Mouse (Mus musculus) forebrain, embryonic 12.5 days (tissue): ENCODE data around the gene Ascc1. TPM values are rescaled to one million over a fixed set of nuclear protein-coding genes. Genes with fewer than 3 reads are reported as not detected.

Experiments
- ATAC-seq: fragments of 200-750 bp; cut with Nextera tagmentation; 2 replicates; pipeline ENCODE4 v1.8.0; 2017; ENCODE audit warnings: moderate TSS enrichment; ENCODE audit not compliant: low FRiP score
- H3K27ac ChIP-seq: fragments of 300-500 bp; sonication (generic); 2 replicates; pipeline ENCODE4 v1.5.1; 2016; ENCODE audit warnings: mild to moderate bottlenecking
- H3K27me3 ChIP-seq: fragments of 300-500 bp; sonication (generic); 2 replicates; pipeline ENCODE4 v1.6.1; 2016; ENCODE audit warnings: mild to moderate bottlenecking
- H3K36me3 ChIP-seq: fragments of 300-500 bp; sonication (generic); replicated peaks from 2 replicates; pipeline ENCODE4 v1.6.1; 2016; ENCODE audit warnings: mild to moderate bottlenecking
- H3K4me1 ChIP-seq: fragments of 300-500 bp; sonication (generic); 2 replicates; pipeline ENCODE4 v1.6.1; 2016
- H3K4me2 ChIP-seq: fragments of 300-500 bp; sonication (generic); 2 replicates; pipeline ENCODE4 v1.6.1; 2016; ENCODE audit warnings: mild to moderate bottlenecking, moderate library complexity
- H3K4me3 ChIP-seq: fragments of 300-500 bp; sonication (generic); replicated peaks from 2 replicates; pipeline ENCODE4 v1.5.1; 2016; ENCODE audit warnings: mild to moderate bottlenecking
- H3K9ac ChIP-seq: fragments of 300-500 bp; sonication (generic); 2 replicates; pipeline ENCODE4 v1.6.1; 2016; ENCODE audit warnings: mild to moderate bottlenecking
- H3K9me3 ChIP-seq: fragments of 300-500 bp; sonication (generic); 2 replicates; pipeline ENCODE4 v1.6.1; 2016
- WGBS: fragments of 180-500 bp; shearing (Covaris S2); methylation state at CpG from one replicate; pipeline ENCODE4 v1.1.7; 2016; 5-methylcytosine and 5-hydroxymethylcytosine counted together
- polyA plus RNA-seq: library from polyadenylated mRNA; unstranded; fragments of >200 nt; fragmentation: Nextera tagmentation; extraction: Ambion mirVana; gene quantifications from 2 replicates; pipeline ENCODE4 v1.2.1, GENCODE M21; 2016

Gene Ascc1
- polyA plus RNA-seq, 1 experiment from 2014 or later, result 38.6 TPM

GRCm38 (mm10) chr10:60066524-60066923 lies 63.9 kb downstream of the Ascc1 start:
- Histone ChIP-seq H3K4me2 (no peak overlapping the region), H3K36me3 (peaks cover 4% of the 10 kb centered on the region; the same call in 1 of the 2 replicates), H3K27me3 (no peaks in the 10 kb centered on the region), H3K4me1 (no peaks in the 10 kb centered on the region), H3K27ac (no peak overlapping the region), H3K4me3 (no peak overlapping the region), H3K9ac (no peak overlapping the region), H3K9me3 (no peaks in the 10 kb centered on the region)
- no peak for ATAC-seq
- WGBS, result 73% methylated on average over 3 of the region's 3 CpGs

- H3K4me3 ChIP-seq, result no peak overlapping the region
- no peaks in the 10 kb centered on the region for H3K4me1 ChIP-seq
- no peaks in the 10 kb centered on the region for H3K36me3 ChIP-seq
- no peak overlapping the region for H3K27ac ChIP-seq
- H3K27me3 ChIP-seq, result no peaks in the 10 kb centered on the region
- no peak for ATAC-seq
- no peak overlapping the region for H3K9ac ChIP-seq
- H3K9me3 ChIP-seq, result no peaks in the 10 kb centered on the region
- H3K4me2 ChIP-seq, result no peak overlapping the region
- WGBS, result 92% methylated on average over 1 of the region's 1 CpGs
Observed at GRCm38 (mm10) chr10:60075159-60075558, 72.6 kb downstream of the Ascc1 start.

- ATAC-seq, result no peak
- WGBS, result 92% methylated on average over 7 of the region's 7 CpGs
- Histone ChIP-seq H3K9me3 (no peaks in the 10 kb centered on the region), H3K27me3 (no peaks in the 10 kb centered on the region), H3K27ac (no peak overlapping the region), H3K4me1 (0 out of 2 replicates have a peak, but pooled peaks cover 6% of the 10 kb centered on the region), H3K4me3 (no peak overlapping the region), H3K36me3 (no peaks in the 10 kb centered on the region), H3K4me2 (no peak overlapping the region), H3K9ac (no peak overlapping the region)
Observed at GRCm38 (mm10) chr10:60077226-60077625, 74.6 kb downstream of the Ascc1 start.

- H3K9ac ChIP-seq, result no peak overlapping the region
- WGBS, result 82% methylated on average over 18 of the region's 18 CpGs
- H3K4me1 ChIP-seq, result 0 out of 2 replicates have a peak, but pooled peaks cover 6% of the 10 kb centered on the region
- ATAC-seq, result no peak
- H3K36me3 ChIP-seq, result no peaks in the 10 kb centered on the region
- no peak overlapping the region for H3K27ac ChIP-seq
- no peak overlapping the region for H3K4me2 ChIP-seq
- H3K4me3 ChIP-seq, result no peak overlapping the region
- H3K9me3 ChIP-seq, result no peaks in the 10 kb centered on the region
- no peaks in the 10 kb centered on the region for H3K27me3 ChIP-seq
Observed at GRCm38 (mm10) chr10:60077736-60078560, 75.3 kb downstream of the Ascc1 start.

GRCm38 (mm10) chr10:60078561-60078917 lies 75.9 kb downstream of the Ascc1 start:
- Histone ChIP-seq H3K27me3 (no peaks in the 10 kb centered on the region), H3K4me2 (no peak overlapping the region), H3K27ac (no peak overlapping the region), H3K36me3 (no peaks in the 10 kb centered on the region), H3K4me3 (no peak overlapping the region), H3K9me3 (no peaks in the 10 kb centered on the region), H3K9ac (no peak overlapping the region), H3K4me1 (0 out of 2 replicates have a peak, but pooled peaks cover 6% of the 10 kb centered on the region)
- WGBS, result 87% methylated on average over 5 of the region's 5 CpGs
- ATAC-seq, result no peak

GRCm38 (mm10) chr10:60080171-60080570 lies 77.6 kb downstream of the Ascc1 start:
- no peak overlapping the region for H3K27ac ChIP-seq
- no peak overlapping the region for H3K4me3 ChIP-seq
- no peaks in the 10 kb centered on the region for H3K36me3 ChIP-seq
- H3K9ac ChIP-seq, result no peak overlapping the region
- 0 out of 2 replicates have a peak, but pooled peaks cover 6% of the 10 kb centered on the region for H3K4me1 ChIP-seq
- H3K27me3 ChIP-seq, result no peaks in the 10 kb centered on the region
- 72% methylated on average over 3 of the region's 3 CpGs for WGBS
- H3K9me3 ChIP-seq, result no peaks in the 10 kb centered on the region
- ATAC-seq, result no peak
- H3K4me2 ChIP-seq, result no peak overlapping the region

- H3K4me3 ChIP-seq, result no peak overlapping the region
- 0 out of 2 replicates have a peak, but pooled peaks cover 6% of the 10 kb centered on the region for H3K4me1 ChIP-seq
- 71% methylated on average over 5 of the region's 5 CpGs for WGBS
- H3K36me3 ChIP-seq, result no peaks in the 10 kb centered on the region
- H3K27ac ChIP-seq, result no peak overlapping the region
- no peak for ATAC-seq
- no peaks in the 10 kb centered on the region for H3K9me3 ChIP-seq
- no peak overlapping the region for H3K9ac ChIP-seq
- H3K27me3 ChIP-seq, result no peaks in the 10 kb centered on the region
- H3K4me2 ChIP-seq, result no peak overlapping the region
Observed at GRCm38 (mm10) chr10:60080601-60080981, 78.0 kb downstream of the Ascc1 start.

- ATAC-seq, result no peak
- no peak overlapping the region for H3K4me3 ChIP-seq
- no peak overlapping the region for H3K4me2 ChIP-seq
- 81% methylated on average over 21 of the region's 21 CpGs for WGBS
- no peaks in the 10 kb centered on the region for H3K36me3 ChIP-seq
- no peak overlapping the region for H3K9ac ChIP-seq
- no peaks in the 10 kb centered on the region for H3K9me3 ChIP-seq
- 0 out of 2 replicates have a peak, but pooled peaks cover 6% of the 10 kb centered on the region for H3K4me1 ChIP-seq
- H3K27me3 ChIP-seq, result no peaks in the 10 kb centered on the region
- no peak overlapping the region for H3K27ac ChIP-seq
Observed at GRCm38 (mm10) chr10:60080982-60081825, 78.6 kb downstream of the Ascc1 start.

GRCm38 (mm10) chr10:60081905-60082304 lies 79.3 kb downstream of the Ascc1 start:
- no peak overlapping the region for H3K4me3 ChIP-seq
- H3K36me3 ChIP-seq, result no peaks in the 10 kb centered on the region
- H3K27ac ChIP-seq, result no peak overlapping the region
- no peaks in the 10 kb centered on the region for H3K9me3 ChIP-seq
- 64% methylated on average over 5 of the region's 5 CpGs for WGBS
- no peak overlapping the region for H3K9ac ChIP-seq
- H3K4me2 ChIP-seq, result no peak overlapping the region
- no peaks in the 10 kb centered on the region for H3K27me3 ChIP-seq
- 0 out of 2 replicates have a peak, but pooled peaks cover 6% of the 10 kb centered on the region for H3K4me1 ChIP-seq
- no peak for ATAC-seq

GRCm38 (mm10) chr10:60084065-60084464 lies 81.5 kb downstream of the Ascc1 start:
- no peaks in the 10 kb centered on the region for H3K9me3 ChIP-seq
- 89% methylated on average over 4 of the region's 4 CpGs for WGBS
- no peak for ATAC-seq

GRCm38 (mm10) chr10:60092311-60092710 lies 89.7 kb downstream of the Ascc1 start:
- H3K9ac ChIP-seq, result no peak overlapping the region
- no peak overlapping the region for H3K4me3 ChIP-seq
- no peak overlapping the region for H3K27ac ChIP-seq
- no peaks in the 10 kb centered on the region for H3K36me3 ChIP-seq
- no peaks in the 10 kb centered on the region for H3K27me3 ChIP-seq
- 89% methylated on average over 2 of the region's 2 CpGs for WGBS
- peaks cover 4% of the 10 kb centered on the region; the same call in 1 of the 2 replicates for H3K4me1 ChIP-seq
- ATAC-seq, result no peak
- no peak overlapping the region for H3K4me2 ChIP-seq
- no peaks in the 10 kb centered on the region for H3K9me3 ChIP-seq

More at GRCm38 (mm10) chr10:60084065-60084464, 81.5 kb downstream of the Ascc1 start:
- Histone ChIP-seq H3K4me3 (no peak overlapping the region), H3K9ac (no peak overlapping the region), H3K36me3 (no peaks in the 10 kb centered on the region), H3K4me1 (0 out of 2 replicates have a peak, but pooled peaks cover 6% of the 10 kb centered on the region), H3K4me2 (no peak overlapping the region), H3K27me3 (no peaks in the 10 kb centered on the region), H3K27ac (no peak overlapping the region)

GRCm38 (mm10) chr10:60093751-60094150 lies 91.1 kb downstream of the Ascc1 start:
- Histone ChIP-seq H3K27ac (no peak overlapping the region), H3K9me3 (no peaks in the 10 kb centered on the region), H3K4me3 (no peak overlapping the region), H3K9ac (no peak overlapping the region), H3K27me3 (no peaks in the 10 kb centered on the region), H3K4me1 (peaks cover 4% of the 10 kb centered on the region; the same call in 1 of the 2 replicates), H3K36me3 (no peaks in the 10 kb centered on the region), H3K4me2 (no peak overlapping the region)
- 84% methylated on average over 2 of the region's 2 CpGs for WGBS
- ATAC-seq, result no peak
